ENCODE assay signal across 12 mouse cellular contexts in genomic region chr17:36226921-36227320, GRCm38 (mm10). TPM values are rescaled to one million over a fixed set of nuclear protein-coding genes. Genes with fewer than 3 reads are reported as not detected.
A peak's percentile ranks its signal among the peaks of the same experiment; 100 is the strongest.
DNase-seq lines count a peak whose midpoint lies in the region; ATAC-seq lines count a peak whose summit lies in the region.
"Had no signal": no experiment of that assay in that cellular context is flagged by ENCODE, and none has a peak within 500 bp of the region (broad histone marks: within the 10 kb centered on the region; RNA-seq: fewer than 3 reads in every experiment).

No protein-coding gene starts in this region.

- H3K36me3 ChIP-seq in embryonic facial prominence, embryonic 11.5 days (replicated peaks; ENCODE audit: control insufficient read depth, insufficient read depth, low read depth, low read length), result no peaks in the 10 kb centered on the region
- no peaks in the 10 kb centered on the region for H3K36me3 ChIP-seq in embryonic facial prominence, embryonic 10.5 days (replicated peaks)
- no peaks in the 10 kb centered on the region for H3K36me3 ChIP-seq in midbrain, embryonic 11.5 days (ENCODE audit: control insufficient read depth, insufficient read depth, low read length)
- no peaks in the 10 kb centered on the region for H3K36me3 ChIP-seq in midbrain, embryonic 13.5 days
- H3K36me3 ChIP-seq: embryonic facial prominence, embryonic 12.5 days had no signal

- H3K9ac ChIP-seq in embryonic facial prominence, embryonic 11.5 days (replicated peaks; ENCODE audit: low read length), result no peak overlapping the region
- no peak overlapping the region for H3K9ac ChIP-seq in midbrain, embryonic 11.5 days (ENCODE audit: low read length)
- H3K9ac ChIP-seq in midbrain, embryonic 13.5 days (replicated peaks), result no peak overlapping the region
- H3K9ac ChIP-seq: embryonic facial prominence, embryonic 12.5 days had no signal

- H3K27ac ChIP-seq in embryonic facial prominence, embryonic 11.5 days (replicated peaks; ENCODE audit: low read depth, low read length), result no peak overlapping the region
- H3K27ac ChIP-seq in embryonic facial prominence, embryonic 10.5 days (replicated peaks), result no peak overlapping the region
- H3K27ac ChIP-seq in midbrain, embryonic 11.5 days (ENCODE audit: low read depth, low read length), result no peak overlapping the region
- no peak overlapping the region for H3K27ac ChIP-seq in midbrain, embryonic 13.5 days
- H3K27ac ChIP-seq: embryonic facial prominence, embryonic 12.5 days had no signal

- no peak for ATAC-seq in embryonic facial prominence, embryonic 11.5 days (replicated peaks; ENCODE audit: insufficient number of reproducible peaks, low FRiP score, low TSS enrichment, low read depth)
- ATAC-seq in midbrain, embryonic 11.5 days (ENCODE audit: low FRiP score), result no peak
- ATAC-seq in midbrain, embryonic 13.5 days, result no peak

- no peak overlapping the region for H3K4me2 ChIP-seq in embryonic facial prominence, embryonic 11.5 days (ENCODE audit: low read depth, low read length)
- no peak overlapping the region for H3K4me2 ChIP-seq in midbrain, embryonic 11.5 days
- H3K4me2 ChIP-seq in midbrain, embryonic 13.5 days (replicated peaks), result no peak overlapping the region
- H3K4me2 ChIP-seq: embryonic facial prominence, embryonic 12.5 days had no signal

- 18% methylated on average over 8 of the region's 8 CpGs for WGBS in embryonic facial prominence, embryonic 11.5 days
- WGBS in embryonic facial prominence, embryonic 10.5 days, result 18% methylated on average over 8 of the region's 8 CpGs
- WGBS in midbrain, embryonic 11.5 days, result 17% methylated on average over 8 of the region's 8 CpGs
- 25% methylated on average over 8 of the region's 8 CpGs for WGBS in midbrain, embryonic 13.5 days

- no peaks in the 10 kb centered on the region for H3K4me1 ChIP-seq in embryonic facial prominence, embryonic 11.5 days (ENCODE audit: control insufficient read depth, insufficient read depth, low read length)
- H3K4me1 ChIP-seq in embryonic facial prominence, embryonic 10.5 days, result peaks cover 4% of the 10 kb centered on the region; the same call in 1 of the 2 replicates
- no peaks in the 10 kb centered on the region for H3K4me1 ChIP-seq in midbrain, embryonic 11.5 days (ENCODE audit: control insufficient read depth, insufficient read depth, low read length)
- H3K4me1 ChIP-seq in midbrain, embryonic 13.5 days (replicated peaks), result no peaks in the 10 kb centered on the region

- H3K9me3 ChIP-seq in embryonic facial prominence, embryonic 11.5 days (replicated peaks; ENCODE audit: control insufficient read depth, low read length), result no peaks in the 10 kb centered on the region
- H3K9me3 ChIP-seq in embryonic facial prominence, embryonic 10.5 days, result no peaks in the 10 kb centered on the region
- H3K9me3 ChIP-seq in midbrain, embryonic 11.5 days (ENCODE audit: control insufficient read depth, low read length), result no peaks in the 10 kb centered on the region
- H3K9me3 ChIP-seq in midbrain, embryonic 13.5 days, result no peaks in the 10 kb centered on the region
- H3K9me3 ChIP-seq: embryonic facial prominence, embryonic 12.5 days had no signal

- no peak overlapping the region for H3K4me3 ChIP-seq in embryonic facial prominence, embryonic 11.5 days (ENCODE audit: low read depth, low read length)
- no peak overlapping the region for H3K4me3 ChIP-seq in embryonic facial prominence, embryonic 10.5 days
- H3K4me3 ChIP-seq in midbrain, embryonic 11.5 days (ENCODE audit: low read depth, low read length), result no peak overlapping the region
- no peak overlapping the region for H3K4me3 ChIP-seq in midbrain, embryonic 13.5 days (replicated peaks)
- H3K4me3 ChIP-seq: embryonic facial prominence, embryonic 12.5 days; myocyte had no signal

- DNase-seq in embryonic facial prominence, embryonic 11.5 days (ENCODE audit: low spot score), result peak; percentile 54
- DNase-seq in embryonic facial prominence, embryonic 10.5 days (ENCODE audit: low spot score), result no peak
- peak; percentile 86 for DNase-seq in midbrain, embryonic 11.5 days (ENCODE audit: low spot score, missing footprints)
- peak; percentile 28 to 35 for DNase-seq in lung, adult 18-20 months
- peak; percentile 85 for DNase-seq in thymus, postnatal 0 days (ENCODE audit: low spot score)
- DNase-seq in cerebellum, postnatal 36 days, result no peak
- no peak for DNase-seq in gastrocnemius, adult 8-10 months (ENCODE audit: low spot score in 2 of 2)

- H3K27me3 ChIP-seq in embryonic facial prominence, embryonic 11.5 days (ENCODE audit: control insufficient read depth, insufficient read depth, low read length), result peaks cover 33% of the 10 kb centered on the region
- H3K27me3 ChIP-seq in embryonic facial prominence, embryonic 10.5 days (replicated peaks; ENCODE audit: low read depth, poor library complexity, severe bottlenecking), result peaks cover 30% of the 10 kb centered on the region
- H3K27me3 ChIP-seq in midbrain, embryonic 11.5 days (ENCODE audit: control insufficient read depth, insufficient read depth, low read length), result peaks cover 26% of the 10 kb centered on the region
- H3K27me3 ChIP-seq in midbrain, embryonic 13.5 days, result peaks cover 63% of the 10 kb centered on the region

RNA-seq across cellular contexts. Expression of gene Rpp21, which starts 30.9 kb away (rescaled TPM):
- polyA plus RNA-seq in embryonic facial prominence, embryonic 11.5 days (2014; fragmentation: Nextera tagmentation; extraction: Ambion mirVana), result 83.6 and 92.6 TPM in 2 replicates
- polyA plus RNA-seq in embryonic facial prominence, embryonic 10.5 days (2016; fragmentation: Nextera tagmentation; extraction: Ambion mirVana), result 86.2 and 95.7 TPM in 2 replicates
- 80.7 and 83.2 TPM in 2 replicates for polyA plus RNA-seq in midbrain, embryonic 11.5 days (2014; fragmentation: Nextera tagmentation; extraction: Ambion mirVana)
- polyA plus RNA-seq in midbrain, embryonic 13.5 days (2015; fragmentation: Nextera tagmentation; extraction: Ambion mirVana), result 111 and 115 TPM in 2 replicates
- polyA plus RNA-seq in thymus, postnatal 0 days (2015; fragmentation: Nextera tagmentation; extraction: Ambion mirVana), result 155 and 159 TPM in 2 replicates
- total RNA-seq in gastrocnemius, adult 8-10 months (2022), result 10 to 100 TPM; 31.1 to 42.0 (median 33.5) TPM

RNA-seq across cellular contexts. Expression of gene H2-T3, which starts 36.8 kb away (rescaled TPM):
- not detected in 2 replicates for polyA plus RNA-seq in embryonic facial prominence, embryonic 11.5 days (2014; fragmentation: Nextera tagmentation; extraction: Ambion mirVana)
- not detected in 2 replicates for polyA plus RNA-seq in embryonic facial prominence, embryonic 10.5 days (2016; fragmentation: Nextera tagmentation; extraction: Ambion mirVana)
- not detected in 2 replicates for polyA plus RNA-seq in midbrain, embryonic 11.5 days (2014; fragmentation: Nextera tagmentation; extraction: Ambion mirVana)
- polyA plus RNA-seq in midbrain, embryonic 13.5 days (2015; fragmentation: Nextera tagmentation; extraction: Ambion mirVana), result not detected in 2 replicates
- polyA plus RNA-seq in thymus, postnatal 0 days (2015; fragmentation: Nextera tagmentation; extraction: Ambion mirVana), result 1.9 and 2.7 TPM in 2 replicates
- not detected for total RNA-seq in gastrocnemius, adult 8-10 months (2022)
- polyA plus RNA-seq: embryonic facial prominence, embryonic 12.5 days; gonadal fat pad, adult 2 months; limb, embryonic 14.5 days; myocyte had no signal

RNA-seq across cellular contexts. Expression of gene Trim39, which starts 45.1 kb away (rescaled TPM):
- polyA plus RNA-seq in embryonic facial prominence, embryonic 11.5 days (2014; fragmentation: Nextera tagmentation; extraction: Ambion mirVana), result 14.0 and 15.6 TPM in 2 replicates
- 22.5 and 24.2 TPM in 2 replicates for polyA plus RNA-seq in embryonic facial prominence, embryonic 10.5 days (2016; fragmentation: Nextera tagmentation; extraction: Ambion mirVana)
- polyA plus RNA-seq in midbrain, embryonic 11.5 days (2014; fragmentation: Nextera tagmentation; extraction: Ambion mirVana), result 17.4 and 17.6 TPM in 2 replicates
- polyA plus RNA-seq in midbrain, embryonic 13.5 days (2015; fragmentation: Nextera tagmentation; extraction: Ambion mirVana), result 29.3 and 31.1 TPM in 2 replicates
- 11.4 and 16.1 TPM in 2 replicates for polyA plus RNA-seq in thymus, postnatal 0 days (2015; fragmentation: Nextera tagmentation; extraction: Ambion mirVana)
- 1 to 10 TPM; 5.5 to 9.7 (median 7.5) TPM for total RNA-seq in gastrocnemius, adult 8-10 months (2022)

RNA-seq across cellular contexts. Expression of gene Gm8909, which starts 58.6 kb away (rescaled TPM):
- polyA plus RNA-seq in embryonic facial prominence, embryonic 11.5 days (2014; fragmentation: Nextera tagmentation; extraction: Ambion mirVana), result not detected in 2 replicates
- polyA plus RNA-seq in embryonic facial prominence, embryonic 10.5 days (2016; fragmentation: Nextera tagmentation; extraction: Ambion mirVana), result 0.11 TPM in 1 of 2 replicates, not detected in the other
- polyA plus RNA-seq in midbrain, embryonic 11.5 days (2014; fragmentation: Nextera tagmentation; extraction: Ambion mirVana), result 0.16 TPM in 1 of 2 replicates, not detected in the other
- not detected in 2 replicates for polyA plus RNA-seq in midbrain, embryonic 13.5 days (2015; fragmentation: Nextera tagmentation; extraction: Ambion mirVana)
- 13.7 and 15.3 TPM in 2 replicates for polyA plus RNA-seq in thymus, postnatal 0 days (2015; fragmentation: Nextera tagmentation; extraction: Ambion mirVana)
- not detected for total RNA-seq in gastrocnemius, adult 8-10 months (2022)
- polyA plus RNA-seq: embryonic facial prominence, embryonic 12.5 days; limb, embryonic 14.5 days; myocyte had no signal

RNA-seq across cellular contexts. Expression of gene H2-M10.2, which starts 59.4 kb away (rescaled TPM):
- not detected in 2 replicates for polyA plus RNA-seq in embryonic facial prominence, embryonic 11.5 days (2014; fragmentation: Nextera tagmentation; extraction: Ambion mirVana)
- polyA plus RNA-seq in embryonic facial prominence, embryonic 10.5 days (2016; fragmentation: Nextera tagmentation; extraction: Ambion mirVana), result 0.17 TPM in 1 of 2 replicates, not detected in the other
- 0.19 TPM in 1 of 2 replicates, not detected in the other for polyA plus RNA-seq in midbrain, embryonic 11.5 days (2014; fragmentation: Nextera tagmentation; extraction: Ambion mirVana)
- polyA plus RNA-seq in midbrain, embryonic 13.5 days (2015; fragmentation: Nextera tagmentation; extraction: Ambion mirVana), result 0.28 and 0.36 TPM in 2 replicates
- polyA plus RNA-seq in thymus, postnatal 0 days (2015; fragmentation: Nextera tagmentation; extraction: Ambion mirVana), result 0.12 TPM in 1 of 2 replicates, not detected in the other
- not detected for total RNA-seq in gastrocnemius, adult 8-10 months (2022)
- polyA plus RNA-seq: embryonic facial prominence, embryonic 12.5 days; gonadal fat pad, adult 2 months; limb, embryonic 14.5 days; myocyte had no signal

Comparison
In these comparisons a context has a peak if more than half of its experiments do, and no peak if none do; other contexts are left out.
1. DNase-seq: peak in embryonic facial prominence, embryonic 11.5 days (single experiment), midbrain, embryonic 11.5 days (single experiment), lung, adult 18-20 months (2 of 2) and thymus, postnatal 0 days (single experiment); none in embryonic facial prominence, embryonic 10.5 days (single experiment), cerebellum, postnatal 36 days (0 of 2) and gastrocnemius, adult 8-10 months (0 of 2).